Mouse (Mus musculus): ENCODE measurements around the gene Pgpep1l. TPM values are rescaled to one million over a fixed set of nuclear protein-coding genes. Genes with fewer than 3 reads are reported as not detected.

The Pgpep1l gene
- polyA plus RNA-seq, 1 experiment = 0.36 TPM

GRCm38 (mm10) chr7:68223356-68223808, 40.7 kb downstream of the Pgpep1l start:
- DNase-seq (ENCODE audit: low read depth in 1 of 2, low spot score in 2 of 2) = no peak
- TF ChIP-seq CTCF (IDR thresholded peaks at IDR 0.05; ENCODE audit: extremely low read depth, insufficient read depth, insufficient read length, insufficient replicate concordance) (no peak), POLR2A (IDR thresholded peaks at IDR 0.05; ENCODE audit: low read depth, low read length) (no peak)
- Histone ChIP-seq H3K27me3 (ENCODE audit: control insufficient read depth, insufficient read depth, low read length) (no peaks in the 10 kb centered on the region), H3K36me3 (ENCODE audit: control insufficient read depth, insufficient read depth, low read length) (no peaks in the 10 kb centered on the region), H3K4me1 (ENCODE audit: control insufficient read depth, insufficient read depth, insufficient read length) (peaks cover 9% of the 10 kb centered on the region; the same call in 1 of the 2 replicates), H3K4me3 (ENCODE audit: extremely low read depth, insufficient read depth, insufficient read length) (no peak overlapping the region), H3K27ac (ENCODE audit: insufficient read depth, low read length) (no peak overlapping the region)
- 83% methylated on average over 13 of the region's 13 CpGs for WGBS

GRCm38 (mm10) chr7:68221677-68222230, 42.3 kb downstream of the Pgpep1l start:
- TF ChIP-seq CTCF (IDR thresholded peaks at IDR 0.05; ENCODE audit: extremely low read depth, insufficient read depth, insufficient read length, insufficient replicate concordance) = no peak
- TF ChIP-seq POLR2A (IDR thresholded peaks at IDR 0.05; ENCODE audit: low read depth, low read length) = no peak
- H3K27ac ChIP-seq (ENCODE audit: insufficient read depth, low read length) = no peak overlapping the region
- no peaks in the 10 kb centered on the region for H3K36me3 ChIP-seq (ENCODE audit: control insufficient read depth, insufficient read depth, low read length)
- H3K27me3 ChIP-seq (ENCODE audit: control insufficient read depth, insufficient read depth, low read length) = no peaks in the 10 kb centered on the region
- no peak overlapping the region for H3K4me3 ChIP-seq (ENCODE audit: extremely low read depth, insufficient read depth, insufficient read length)
- WGBS = 83% methylated on average over 9 of the region's 9 CpGs
- peaks cover 6% of the 10 kb centered on the region; the same call in 1 of the 2 replicates for H3K4me1 ChIP-seq (ENCODE audit: control insufficient read depth, insufficient read depth, insufficient read length)
- DNase-seq (ENCODE audit: low read depth in 1 of 2, low spot score in 2 of 2) = no peak

- WGBS = 87% methylated on average over 11 of the region's 11 CpGs
- Histone ChIP-seq H3K36me3 (ENCODE audit: control insufficient read depth, insufficient read depth, low read length) (no peaks in the 10 kb centered on the region), H3K4me1 (ENCODE audit: control insufficient read depth, insufficient read depth, insufficient read length) (no peaks in the 10 kb centered on the region), H3K27ac (ENCODE audit: insufficient read depth, low read length) (no peak overlapping the region), H3K4me3 (ENCODE audit: extremely low read depth, insufficient read depth, insufficient read length) (no peak overlapping the region), H3K27me3 (ENCODE audit: control insufficient read depth, insufficient read depth, low read length) (no peaks in the 10 kb centered on the region)
- TF ChIP-seq CTCF (IDR thresholded peaks at IDR 0.05; ENCODE audit: extremely low read depth, insufficient read depth, insufficient read length, insufficient replicate concordance) = no peak
- no peak for TF ChIP-seq POLR2A (IDR thresholded peaks at IDR 0.05; ENCODE audit: low read depth, low read length)
- DNase-seq (ENCODE audit: low read depth in 1 of 2, low spot score in 2 of 2) = no peak
These were observed 45.2 kb downstream of the Pgpep1l start for GRCm38 (mm10) chr7:68218879-68219278.

GRCm38 (mm10) chr7:68215522-68216070, 48.4 kb downstream of the Pgpep1l start:
- Histone ChIP-seq H3K36me3 (ENCODE audit: control insufficient read depth, insufficient read depth, low read length) (no peaks in the 10 kb centered on the region), H3K4me3 (ENCODE audit: extremely low read depth, insufficient read depth, insufficient read length) (no peak overlapping the region), H3K27ac (ENCODE audit: insufficient read depth, low read length) (no peak overlapping the region), H3K27me3 (ENCODE audit: control insufficient read depth, insufficient read depth, low read length) (no peaks in the 10 kb centered on the region), H3K4me1 (ENCODE audit: control insufficient read depth, insufficient read depth, insufficient read length) (peaks cover 3% of the 10 kb centered on the region; the same call in 1 of the 2 replicates)
- DNase-seq (ENCODE audit: low read depth in 1 of 2, low spot score in 2 of 2) = no peak
- TF ChIP-seq CTCF (IDR thresholded peaks at IDR 0.05; ENCODE audit: extremely low read depth, insufficient read depth, insufficient read length, insufficient replicate concordance) (no peak), POLR2A (IDR thresholded peaks at IDR 0.05; ENCODE audit: low read depth, low read length) (no peak)
- 92% methylated on average over 18 of the region's 18 CpGs for WGBS

GRCm38 (mm10) chr7:68213842-68214241, 50.2 kb downstream of the Pgpep1l start:
- Histone ChIP-seq H3K4me1 (ENCODE audit: control insufficient read depth, insufficient read depth, insufficient read length) (peaks cover 3% of the 10 kb centered on the region; the same call in 1 of the 2 replicates), H3K36me3 (ENCODE audit: control insufficient read depth, insufficient read depth, low read length) (no peaks in the 10 kb centered on the region), H3K27ac (ENCODE audit: insufficient read depth, low read length) (no peak overlapping the region), H3K4me3 (ENCODE audit: extremely low read depth, insufficient read depth, insufficient read length) (no peak overlapping the region), H3K27me3 (ENCODE audit: control insufficient read depth, insufficient read depth, low read length) (no peaks in the 10 kb centered on the region)
- TF ChIP-seq CTCF (IDR thresholded peaks at IDR 0.05; ENCODE audit: extremely low read depth, insufficient read depth, insufficient read length, insufficient replicate concordance) (no peak), POLR2A (IDR thresholded peaks at IDR 0.05; ENCODE audit: low read depth, low read length) (no peak)
- 53% methylated on average over 5 of the region's 5 CpGs for WGBS
- DNase-seq (ENCODE audit: low read depth in 1 of 2, low spot score in 2 of 2) = no peak

GRCm38 (mm10) chr7:68211883-68212282, 52.1 kb downstream of the Pgpep1l start:
- WGBS = 90% methylated on average over 7 of the region's 7 CpGs
- H3K36me3 ChIP-seq (ENCODE audit: control insufficient read depth, insufficient read depth, low read length) = no peaks in the 10 kb centered on the region
- no peaks in the 10 kb centered on the region for H3K27me3 ChIP-seq (ENCODE audit: control insufficient read depth, insufficient read depth, low read length)
- H3K27ac ChIP-seq (ENCODE audit: insufficient read depth, low read length) = no peak overlapping the region
- H3K4me1 ChIP-seq (ENCODE audit: control insufficient read depth, insufficient read depth, insufficient read length) = peaks cover 3% of the 10 kb centered on the region; the same call in 1 of the 2 replicates
- H3K4me3 ChIP-seq (ENCODE audit: extremely low read depth, insufficient read depth, insufficient read length) = no peak overlapping the region
- no peak for TF ChIP-seq POLR2A (IDR thresholded peaks at IDR 0.05; ENCODE audit: low read depth, low read length)
- no peak for DNase-seq (ENCODE audit: low read depth in 1 of 2, low spot score in 2 of 2)

- no peaks in the 10 kb centered on the region for H3K36me3 ChIP-seq (ENCODE audit: control insufficient read depth, insufficient read depth, low read length)
- WGBS = 82% methylated on average over 4 of the region's 4 CpGs
- DNase-seq (ENCODE audit: low read depth in 1 of 2, low spot score in 2 of 2) = no peak
These were observed 53.6 kb downstream of the Pgpep1l start for GRCm38 (mm10) chr7:68210417-68210816.

More at GRCm38 (mm10) chr7:68210417-68210816, 53.6 kb downstream of the Pgpep1l start:
- peaks cover 3% of the 10 kb centered on the region; the same call in 1 of the 2 replicates for H3K4me1 ChIP-seq (ENCODE audit: control insufficient read depth, insufficient read depth, insufficient read length)
- no peak overlapping the region for H3K4me3 ChIP-seq (ENCODE audit: extremely low read depth, insufficient read depth, insufficient read length)
- no peak for TF ChIP-seq POLR2A (IDR thresholded peaks at IDR 0.05; ENCODE audit: low read depth, low read length)
- TF ChIP-seq CTCF (IDR thresholded peaks at IDR 0.05; ENCODE audit: extremely low read depth, insufficient read depth, insufficient read length, insufficient replicate concordance) = no peak
- no peak overlapping the region for H3K27ac ChIP-seq (ENCODE audit: insufficient read depth, low read length)
- no peaks in the 10 kb centered on the region for H3K27me3 ChIP-seq (ENCODE audit: control insufficient read depth, insufficient read depth, low read length)

Measured in spleen, adult 2 months (tissue).